Mouse (Mus musculus) G1E (cell line): Measurements from ENCODE around the gene Ccdc61. TPM values are rescaled to one million over a fixed set of nuclear protein-coding genes. Genes with fewer than 3 reads are reported as not detected.

Source experiments
- ATAC-seq: 2 replicates; pipeline ENCODE4 v1.8.0; 2016; ENCODE audit warnings: mild to moderate bottlenecking; ENCODE audit not compliant: insufficient number of reproducible peaks, poor library complexity, low FRiP score, severe bottlenecking; ENCODE audit errors: extremely low read depth
- DNase-seq: peaks from one replicate; pipeline ENCODE4 v3.0.0; 2012; ENCODE audit warnings: low spot score
- H3K27me3 ChIP-seq: 2 replicates; pipeline ENCODE4 v1.6.1; 2012; ENCODE audit warnings: mild to moderate bottlenecking, low read length, inconsistent platforms; ENCODE audit not compliant: insufficient read depth
- H3K36me3 ChIP-seq: replicated peaks from 2 replicates; pipeline ENCODE3; 2012; ENCODE audit warnings: mild to moderate bottlenecking, inconsistent platforms
- H3K4me1 ChIP-seq: 2 replicates; pipeline ENCODE4 v1.6.1; 2012; ENCODE audit warnings: low read depth, low read length, inconsistent platforms, mixed read lengths; ENCODE audit not compliant: insufficient read depth
- H3K4me3 ChIP-seq: 2 replicates; pipeline ENCODE4 v1.5.1; 2012; ENCODE audit warnings: low read depth, mild to moderate bottlenecking, inconsistent platforms, low read length, moderate library complexity, mixed read lengths
- H3K9me3 ChIP-seq: replicated peaks from 2 replicates; pipeline ENCODE4 v1.6.1; 2012; ENCODE audit warnings: inconsistent platforms
- CTCF ChIP-seq: IDR thresholded peaks from 2 replicates; pipeline ENCODE4 v1.5.1; 2012; ENCODE audit warnings: low read depth, low read length, inconsistent platforms, mixed read lengths
- GATA1 ChIP-seq: IDR thresholded peaks from 2 replicates; pipeline ENCODE4 v1.6.1; 2012; ENCODE audit warnings: borderline replicate concordance, low read length, inconsistent platforms, mixed read lengths
- GATA2 ChIP-seq: IDR thresholded peaks from 2 replicates; pipeline ENCODE4 v1.6.1; 2012; ENCODE audit warnings: low read depth, low read length, inconsistent platforms, borderline replicate concordance
- POLR2AphosphoS5 ChIP-seq: IDR thresholded peaks from 2 replicates; pipeline ENCODE4 v1.6.1; 2012; ENCODE audit warnings: low read depth, low read length, inconsistent platforms; ENCODE audit not compliant: insufficient replicate concordance
- TAL1 ChIP-seq: conservative IDR thresholded peaks from 2 replicates; pipeline ENCODE4 v1.6.1; 2012; ENCODE audit warnings: low read depth, low read length, inconsistent platforms, mixed read lengths
- polyA plus RNA-seq: library from polyadenylated mRNA; stranded (reverse); fragments of >175 nt; gene quantifications from 2 replicates; pipeline ENCODE4 v1.2.3, GENCODE M21; 2012
- total RNA-seq, 2 experiments: library from RNA; stranded (forward) in 1 of 2; stranded (reverse) in 1 of 2; fragments of 200-1000 nt in 1 of 2; fragments of >200 nt in 1 of 2; fragmentation: Nextera tagmentation in 1 of 2; gene quantifications; 2 replicates each; pipeline ENCODE4 v1.2.3; 2014 to 2017

The Ccdc61 gene
- total and polyA plus RNA-seq, 3 experiments, result 9.4 to 47.9 (median 9.6) TPM

DNA sequence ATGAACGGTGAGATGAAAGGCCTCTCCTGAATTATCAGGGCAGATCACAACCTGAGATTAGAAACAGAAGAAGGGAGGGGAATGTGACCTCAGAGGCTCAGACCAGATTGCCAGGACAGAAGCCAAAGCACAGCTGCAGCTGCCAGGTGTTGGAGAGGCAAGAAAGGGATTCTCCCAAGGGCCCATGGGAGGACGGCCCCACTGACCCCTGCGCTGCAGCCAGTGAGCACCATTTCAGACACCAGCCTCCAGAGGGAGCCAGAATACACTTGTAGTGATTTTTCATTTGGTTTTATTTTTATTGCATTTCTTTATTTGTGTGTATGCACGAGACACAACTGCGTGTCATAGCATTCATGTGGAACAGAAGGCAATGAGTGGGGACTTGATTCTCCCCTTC lies 13.7 kb downstream of the Ccdc61 start:
- DNase-seq, result no peak
- TF ChIP-seq POLR2AphosphoS5 (no peak), GATA1 (no peak), GATA2 (no peak), CTCF (no peak), TAL1 (no peak)
- Histone ChIP-seq H3K36me3 (peaks cover 77% of the 10 kb centered on the region), H3K27me3 (no peaks in the 10 kb centered on the region), H3K4me1 (peaks cover 18% of the 10 kb centered on the region), H3K4me3 (no peak overlapping the region), H3K9me3 (no peaks in the 10 kb centered on the region)
- ATAC-seq, result no peak

GRCm38 (mm10) chr7:18893651-18894430 lies 16.4 kb downstream of the Ccdc61 start:
- H3K9me3 ChIP-seq, result no peaks in the 10 kb centered on the region
- ATAC-seq, result peak; percentile 41; the same call in 1 of the 2 replicates
- no peak for TF ChIP-seq GATA2
- no peak for TF ChIP-seq CTCF
- H3K36me3 ChIP-seq, result peaks cover 71% of the 10 kb centered on the region
- no peaks in the 10 kb centered on the region for H3K27me3 ChIP-seq
- peak; percentile 32 for DNase-seq
- peaks cover 18% of the 10 kb centered on the region for H3K4me1 ChIP-seq
- H3K4me3 ChIP-seq, result peak overlapping the region; percentile 46; the same call in 1 of the 2 replicates

DNA sequence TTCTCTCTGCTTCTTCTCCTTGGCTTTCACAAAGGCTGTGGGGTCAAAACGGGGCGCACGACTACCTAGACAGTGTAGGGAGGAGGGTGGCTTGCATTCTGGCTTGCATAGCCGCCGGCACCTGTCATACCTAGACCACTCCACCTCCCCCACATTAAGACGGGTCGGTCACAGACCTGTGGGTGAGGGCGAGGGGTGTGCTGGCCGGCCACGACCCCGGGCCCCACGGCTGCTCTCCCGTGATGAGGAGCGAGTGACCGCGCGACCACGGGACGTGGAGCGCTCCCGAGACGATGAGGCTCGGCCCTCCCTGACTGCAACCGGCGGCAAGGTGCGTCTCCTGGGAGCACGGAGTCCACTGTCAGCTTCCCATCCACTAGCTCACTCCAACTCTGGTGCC lies 17.2 kb downstream of the Ccdc61 start:
- DNase-seq (no peak), ATAC-seq (no peak)
- H3K4me3 ChIP-seq, result no peak overlapping the region
- no peak for TF ChIP-seq POLR2AphosphoS5
- TF ChIP-seq GATA1, result no peak
- no peak for TF ChIP-seq GATA2
- no peak for TF ChIP-seq TAL1
- no peak for TF ChIP-seq CTCF
- no peaks in the 10 kb centered on the region for H3K9me3 ChIP-seq
- peaks cover 64% of the 10 kb centered on the region for H3K36me3 ChIP-seq
- no peaks in the 10 kb centered on the region for H3K27me3 ChIP-seq
- H3K4me1 ChIP-seq, result peaks cover 18% of the 10 kb centered on the region

GRCm38 (mm10) chr7:18891872-18892599 lies 18.2 kb downstream of the Ccdc61 start:
- Histone ChIP-seq H3K36me3 (peaks cover 55% of the 10 kb centered on the region), H3K9me3 (no peaks in the 10 kb centered on the region), H3K4me3 (peak overlapping the region; percentile 60; the same call in 1 of the 2 replicates), H3K4me1 (peaks cover 18% of the 10 kb centered on the region), H3K27me3 (no peaks in the 10 kb centered on the region)
- TF ChIP-seq CTCF (peak; percentile 80), GATA1 (no peak)
- peak; percentile 86 for DNase-seq
- peak; percentile 72 for ATAC-seq

DNA sequence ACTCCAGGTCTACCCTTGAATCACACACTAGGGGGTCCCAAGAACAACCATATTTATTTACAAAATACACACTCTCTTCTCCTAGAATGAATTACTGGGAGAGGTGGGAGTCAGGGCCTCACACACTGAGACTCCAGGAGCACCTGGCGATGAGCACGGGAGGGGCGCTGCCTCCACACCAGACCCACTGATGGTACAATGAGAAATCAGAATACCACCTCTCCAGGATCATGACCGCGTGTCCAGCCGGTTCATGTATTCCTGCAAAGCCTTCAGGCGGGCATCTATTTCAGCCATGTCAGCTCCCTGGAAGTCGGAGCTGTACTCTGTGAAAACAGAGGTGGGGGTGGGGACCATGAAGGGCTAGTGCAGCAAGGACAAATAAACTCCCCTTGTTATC lies 19.4 kb downstream of the Ccdc61 start:
- no peak for ATAC-seq
- Histone ChIP-seq H3K4me1 (peaks cover 18% of the 10 kb centered on the region), H3K4me3 (no peak overlapping the region), H3K36me3 (peaks cover 46% of the 10 kb centered on the region), H3K27me3 (no peaks in the 10 kb centered on the region), H3K9me3 (no peaks in the 10 kb centered on the region)
- no peak for DNase-seq
- TF ChIP-seq POLR2AphosphoS5 (no peak), TAL1 (no peak), GATA2 (no peak), GATA1 (no peak), CTCF (no peak)

- DNase-seq (no peak), ATAC-seq (no peak)
- Histone ChIP-seq H3K4me1 (peaks cover 3% of the 10 kb centered on the region; the same call in 1 of the 2 replicates), H3K9me3 (no peaks in the 10 kb centered on the region), H3K36me3 (peaks cover 22% of the 10 kb centered on the region), H3K4me3 (no peak overlapping the region), H3K27me3 (peaks cover 13% of the 10 kb centered on the region)
- TF ChIP-seq TAL1 (no peak), GATA2 (no peak), GATA1 (no peak), CTCF (no peak), POLR2AphosphoS5 (no peak)
These were observed 23.3 kb downstream of the Ccdc61 start for GRCm38 (mm10) chr7:18886963-18887362.
